Mouse (Mus musculus): ENCODE data around the gene Acot11. TPM values are rescaled to one million over a fixed set of nuclear protein-coding genes. Genes with fewer than 3 reads are reported as not detected.

The Acot11 gene
- 4.7 and 6.4 TPM in 2 replicates for polyA plus RNA-seq (2015; fragmentation: Nextera tagmentation; extraction: Ambion mirVana)

- Histone ChIP-seq H3K27ac (replicated peaks) (peak within 1 kb of the TSS; percentile 90), H3K4me3 (replicated peaks) (peak within 1 kb of the TSS; percentile 76), H3K9me3 (replicated peaks) (no peaks in the 10 kb centered on the region), H3K27me3 (no peaks in the 10 kb centered on the region), H3K9ac (peak within 1 kb of the TSS; percentile 87), H3K4me2 (peak within 1 kb of the TSS; percentile 83), H3K36me3 (replicated peaks) (peaks cover 8% of the 10 kb centered on the region; the same call in 1 of the 2 replicates), H3K4me1 (replicated peaks) (peaks cover 62% of the 10 kb centered on the region)
- 2% methylated on average over 23 of the region's 23 CpGs for WGBS (ENCODE audit: insufficient replicate concordance)
- peak; percentile 64 for ATAC-seq (ENCODE audit: insufficient read depth)
These were observed at the start of gene Acot11 for GRCm38 (mm10) chr4:106804910-106805274. Acot11 (minus strand) TSS chr4:106804998.

DNA sequence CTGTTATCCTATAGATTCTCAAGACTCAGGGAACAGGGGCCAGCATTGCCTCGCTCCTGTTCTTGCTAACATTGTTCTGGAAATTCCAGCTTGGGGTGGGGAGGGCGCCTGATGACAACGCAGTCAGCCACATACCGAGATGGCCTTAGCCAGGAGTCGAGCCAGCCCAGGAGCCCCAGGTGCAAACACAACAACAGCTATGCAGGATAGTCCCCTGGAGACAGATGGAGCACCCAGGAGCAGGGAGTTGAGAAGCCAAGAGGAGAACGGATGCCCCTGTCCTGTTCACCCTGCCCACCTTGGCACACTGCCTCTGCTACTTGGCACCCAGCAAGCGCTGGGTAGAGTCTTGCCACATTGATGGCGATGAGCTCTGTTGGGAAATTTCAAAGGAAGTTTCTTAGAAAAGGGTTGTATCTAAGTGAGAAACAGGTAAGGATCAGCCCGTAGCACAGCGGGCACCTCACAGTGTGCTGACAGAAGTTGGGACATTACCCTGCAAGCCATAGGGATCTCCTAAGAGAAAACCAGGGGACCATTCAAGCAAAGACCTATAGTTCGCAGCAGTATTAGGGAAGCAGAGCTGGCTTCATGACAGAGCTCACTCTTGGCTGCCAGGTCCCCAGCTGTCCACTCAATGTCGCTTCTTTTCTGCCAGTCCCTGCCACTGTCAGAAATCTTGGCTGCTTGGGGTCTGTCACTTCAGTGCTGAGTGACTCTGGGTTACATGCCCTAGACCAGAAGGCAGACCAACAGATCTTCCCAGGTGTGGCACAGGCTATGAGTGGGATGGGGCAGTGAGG is 43.7 kb upstream of the Acot11 start:
- Histone ChIP-seq H3K36me3 (replicated peaks) (no peaks in the 10 kb centered on the region), H3K4me1 (replicated peaks) (peaks cover 16% of the 10 kb centered on the region; the same call in 1 of the 2 replicates), H3K4me2 (0 out of 2 replicates have a peak overlapping the region, but pooled peaks have one; percentile 30), H3K9me3 (replicated peaks) (no peaks in the 10 kb centered on the region), H3K4me3 (replicated peaks) (no peak overlapping the region), H3K27ac (replicated peaks) (no peak overlapping the region; the same call in 1 of the 2 replicates), H3K27me3 (peaks cover 14% of the 10 kb centered on the region), H3K9ac (no peak overlapping the region)
- no peak for ATAC-seq (ENCODE audit: insufficient read depth)
- 60% methylated on average over 12 of the region's 12 CpGs for WGBS (ENCODE audit: insufficient replicate concordance)

GRCm38 (mm10) chr4:106847591-106848289 is 42.9 kb upstream of the Acot11 start:
- peaks cover 21% of the 10 kb centered on the region; the same call in 1 of the 2 replicates for H3K4me1 ChIP-seq (replicated peaks)
- WGBS (ENCODE audit: insufficient replicate concordance) = 17% methylated on average over 9 of the region's 9 CpGs
- no peak overlapping the region; the same call in 1 of the 2 replicates for H3K27ac ChIP-seq (replicated peaks)
- peak overlapping the region; percentile 30; the same call in 1 of the 2 replicates for H3K4me2 ChIP-seq
- no peaks in the 10 kb centered on the region for H3K9me3 ChIP-seq (replicated peaks)
- no peak overlapping the region for H3K9ac ChIP-seq
- H3K4me3 ChIP-seq (replicated peaks) = no peak overlapping the region
- peak; percentile 54; the same call in 1 of the 2 replicates for ATAC-seq (ENCODE audit: insufficient read depth)
- H3K36me3 ChIP-seq (replicated peaks) = no peaks in the 10 kb centered on the region
- peaks cover 13% of the 10 kb centered on the region for H3K27me3 ChIP-seq

GRCm38 (mm10) chr4:106842561-106842960 is 37.8 kb upstream of the Acot11 start:
- Histone ChIP-seq H3K9me3 (replicated peaks) (no peaks in the 10 kb centered on the region), H3K9ac (no peak overlapping the region), H3K36me3 (replicated peaks) (no peaks in the 10 kb centered on the region), H3K4me2 (no peak overlapping the region), H3K4me1 (replicated peaks) (peaks cover 54% of the 10 kb centered on the region), H3K4me3 (replicated peaks) (no peak overlapping the region), H3K27ac (replicated peaks) (no peak overlapping the region), H3K27me3 (peaks cover 18% of the 10 kb centered on the region)
- ATAC-seq (ENCODE audit: insufficient read depth) = no peak
- 66% methylated on average over 8 of the region's 8 CpGs for WGBS (ENCODE audit: insufficient replicate concordance)

DNA sequence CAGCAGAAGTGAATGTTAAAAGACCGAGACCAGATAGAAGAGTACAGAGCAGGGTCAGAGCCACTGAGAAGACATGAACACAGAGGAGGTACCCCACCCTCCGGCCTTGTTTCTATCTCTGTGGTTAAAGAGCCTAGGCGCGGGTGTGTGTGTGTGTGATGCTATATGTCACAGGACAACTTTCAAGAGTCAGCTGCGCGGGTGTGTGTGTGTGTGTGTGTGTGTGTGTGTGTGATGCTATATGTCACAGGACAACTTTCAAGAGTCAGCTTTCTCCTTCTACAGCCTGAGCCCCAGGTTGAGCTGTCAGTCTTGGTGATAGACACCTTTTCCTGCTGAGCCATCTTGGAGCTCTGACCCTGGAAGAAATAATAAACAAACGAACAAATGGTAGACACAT is 37.1 kb upstream of the Acot11 start:
- H3K4me1 ChIP-seq (replicated peaks) = peaks cover 54% of the 10 kb centered on the region
- no peak overlapping the region for H3K9ac ChIP-seq
- 22% methylated on average over 7 of the region's 7 CpGs for WGBS (ENCODE audit: insufficient replicate concordance)

GRCm38 (mm10) chr4:106841303-106841702 is 36.5 kb upstream of the Acot11 start:
- H3K4me3 ChIP-seq (replicated peaks) = no peak overlapping the region
- H3K4me2 ChIP-seq = no peak overlapping the region
- WGBS (ENCODE audit: insufficient replicate concordance) = 28% methylated on average over 7 of the region's 7 CpGs
- H3K9ac ChIP-seq = no peak overlapping the region
- 0 out of 2 replicates have a peak overlapping the region, but pooled peaks have one; percentile 0 for H3K27ac ChIP-seq (replicated peaks)
- H3K4me1 ChIP-seq (replicated peaks) = peaks cover 54% of the 10 kb centered on the region
- no peaks in the 10 kb centered on the region for H3K9me3 ChIP-seq (replicated peaks)
- ATAC-seq (ENCODE audit: insufficient read depth) = no peak
- H3K27me3 ChIP-seq = peaks cover 21% of the 10 kb centered on the region
- no peaks in the 10 kb centered on the region for H3K36me3 ChIP-seq (replicated peaks)

More for the DNA sequence above, 37.1 kb upstream of the Acot11 start:
- no peak for ATAC-seq (ENCODE audit: insufficient read depth)
- no peaks in the 10 kb centered on the region for H3K36me3 ChIP-seq (replicated peaks)
- 0 out of 2 replicates have a peak overlapping the region, but pooled peaks have one; percentile 0 for H3K27ac ChIP-seq (replicated peaks)
- H3K27me3 ChIP-seq = peaks cover 18% of the 10 kb centered on the region
- no peak overlapping the region for H3K4me2 ChIP-seq
- H3K4me3 ChIP-seq (replicated peaks) = no peak overlapping the region
- no peaks in the 10 kb centered on the region for H3K9me3 ChIP-seq (replicated peaks)

- 49% methylated on average over 6 of the region's 6 CpGs for WGBS (ENCODE audit: insufficient replicate concordance)
- no peak for ATAC-seq (ENCODE audit: insufficient read depth)
- Histone ChIP-seq H3K9ac (peak overlapping the region; percentile 85; the same call in 1 of the 2 replicates), H3K36me3 (replicated peaks) (no peaks in the 10 kb centered on the region), H3K4me3 (replicated peaks) (peak overlapping the region; percentile 76), H3K27me3 (peaks cover 21% of the 10 kb centered on the region), H3K9me3 (replicated peaks) (no peaks in the 10 kb centered on the region), H3K4me2 (peak overlapping the region; percentile 100), H3K27ac (replicated peaks) (peak overlapping the region; percentile 80), H3K4me1 (replicated peaks) (peaks cover 54% of the 10 kb centered on the region)
These were observed 35.9 kb upstream of the Acot11 start for GRCm38 (mm10) chr4:106840651-106841145.

DNA sequence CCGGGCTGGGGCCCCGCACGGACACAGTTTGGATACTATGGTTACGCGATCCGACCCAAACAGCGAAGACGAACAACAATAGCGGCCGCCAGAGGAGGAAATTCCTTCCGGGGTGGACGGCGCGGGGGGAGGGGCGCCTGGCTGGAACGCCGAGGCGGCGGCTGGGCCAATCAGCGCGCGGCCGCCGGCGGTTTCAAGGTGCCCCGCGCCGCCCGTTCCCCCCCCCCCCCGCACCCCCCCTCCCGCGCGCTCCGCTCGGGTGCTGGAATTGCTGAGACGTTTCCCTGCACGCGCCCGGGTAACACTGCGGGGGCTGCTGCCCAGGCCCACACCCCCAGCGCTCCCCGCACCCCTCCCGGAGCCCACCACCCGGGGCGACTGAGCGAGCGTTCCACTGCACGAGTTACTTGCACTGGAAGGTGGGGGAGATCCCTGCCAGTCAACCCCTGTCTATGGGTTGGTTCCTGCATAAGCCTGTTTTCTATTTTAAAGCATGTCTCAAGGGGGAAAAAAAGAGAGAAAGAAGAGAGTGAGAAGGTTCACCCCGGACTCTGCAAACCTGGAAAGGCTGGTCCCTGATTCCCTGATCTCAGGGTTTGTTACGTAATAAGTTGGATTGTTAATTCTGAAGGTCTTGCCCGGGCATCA is 35.3 kb upstream of the Acot11 start:
- Histone ChIP-seq H3K9ac (peak overlapping the region; percentile 85), H3K36me3 (replicated peaks) (no peaks in the 10 kb centered on the region), H3K27me3 (peaks cover 21% of the 10 kb centered on the region), H3K4me1 (replicated peaks) (peaks cover 54% of the 10 kb centered on the region), H3K9me3 (replicated peaks) (no peaks in the 10 kb centered on the region), H3K4me3 (replicated peaks) (peak overlapping the region; percentile 76), H3K27ac (replicated peaks) (peak overlapping the region; percentile 80), H3K4me2 (peak overlapping the region; percentile 100)
- peak; percentile 47 for ATAC-seq (ENCODE audit: insufficient read depth)
- WGBS (ENCODE audit: insufficient replicate concordance) = 2% methylated on average over 39 of the region's 51 CpGs

DNA sequence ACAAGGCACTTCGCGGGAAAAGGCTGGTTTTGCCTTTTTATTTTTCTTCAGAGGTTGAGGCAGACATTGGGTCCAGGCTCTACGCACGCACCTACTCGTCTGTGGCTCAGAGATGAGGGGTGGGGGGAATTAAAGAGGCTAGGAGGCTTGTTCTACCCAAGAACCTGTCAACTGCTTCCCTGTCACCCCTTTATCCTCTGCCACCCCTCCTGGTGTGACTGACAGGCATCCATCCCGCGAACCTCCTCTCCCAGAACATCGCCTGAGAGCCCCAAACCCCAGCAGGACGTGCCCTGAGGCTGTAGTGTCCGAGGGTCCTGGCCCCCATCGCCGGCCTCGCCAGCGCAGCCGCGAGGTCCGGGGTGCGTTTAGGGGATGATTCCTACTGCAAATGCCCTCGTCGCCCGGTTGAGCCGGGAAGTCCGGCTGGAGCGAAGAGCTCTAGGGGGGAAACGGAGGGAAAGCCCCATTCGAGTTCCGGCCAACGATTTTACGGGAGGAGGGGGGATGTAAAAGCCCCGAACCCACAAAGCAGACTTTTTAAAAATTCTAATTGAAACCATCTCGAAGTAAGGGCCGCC is 34.5 kb upstream of the Acot11 start:
- Histone ChIP-seq H3K4me2 (peak overlapping the region; percentile 100), H3K4me3 (replicated peaks) (peak overlapping the region; percentile 76), H3K9ac (peak overlapping the region; percentile 85), H3K4me1 (replicated peaks) (peaks cover 54% of the 10 kb centered on the region), H3K36me3 (replicated peaks) (no peaks in the 10 kb centered on the region), H3K9me3 (replicated peaks) (no peaks in the 10 kb centered on the region), H3K27ac (replicated peaks) (peak overlapping the region; percentile 80), H3K27me3 (peaks cover 21% of the 10 kb centered on the region)
- ATAC-seq (ENCODE audit: insufficient read depth) = peak; percentile 44
- WGBS (ENCODE audit: insufficient replicate concordance) = under 1% methylated on average over 32 of the region's 32 CpGs

GRCm38 (mm10) chr4:106838548-106839253 is 33.9 kb upstream of the Acot11 start:
- peaks cover 54% of the 10 kb centered on the region for H3K4me1 ChIP-seq (replicated peaks)
- H3K9me3 ChIP-seq (replicated peaks) = no peaks in the 10 kb centered on the region
- peak overlapping the region; percentile 100 for H3K4me2 ChIP-seq
- H3K9ac ChIP-seq = peak overlapping the region; percentile 85
- H3K27ac ChIP-seq (replicated peaks) = peak overlapping the region; percentile 80
- no peaks in the 10 kb centered on the region for H3K36me3 ChIP-seq (replicated peaks)
- peak overlapping the region; percentile 76 for H3K4me3 ChIP-seq (replicated peaks)
- peak; percentile 89 for ATAC-seq (ENCODE audit: insufficient read depth)
- WGBS (ENCODE audit: insufficient replicate concordance) = 3% methylated on average over 36 of the region's 36 CpGs
- peaks cover 21% of the 10 kb centered on the region for H3K27me3 ChIP-seq

All from liver, embryonic 15.5 days (tissue).